Mouse (Mus musculus) heart, postnatal 0 days (tissue): ENCODE data around the gene Slc8b1.

Experiments used
- CTCF ChIP-seq: IDR thresholded peaks from 2 replicates; pipeline ENCODE4 v1.5.1; 2016; ENCODE audit warnings: antibody characterized with exemption, control low read depth, low read depth
- EP300 ChIP-seq: IDR thresholded peaks from 2 replicates; pipeline ENCODE4 v1.6.1; 2016; ENCODE audit warnings: antibody characterized with exemption, low read depth

GRCm38 (mm10) chr5:120503144-120503795, 7.7 kb upstream of the Slc8b1 start, which contains the start of gene Plbd2:
- no peak for TF ChIP-seq CTCF
- TF ChIP-seq EP300 = no peak
